Mouse (Mus musculus) kidney, adult 2 months (tissue): ENCODE measurements around the gene Cdh4.

Experiments used
- CTCF ChIP-seq: fragments of 200-500 bp; conservative IDR thresholded peaks from 2 replicates; pipeline ENCODE4 v1.5.1; 2011; ENCODE audit warnings: low read depth, mild to moderate bottlenecking, control low read depth, low read length, moderate library complexity, mixed read lengths; ENCODE audit not compliant: insufficient read depth, insufficient read length
- POLR2A ChIP-seq: fragments of 200-500 bp; IDR thresholded peaks from one replicate; pipeline ENCODE4 v1.6.1; 2011; ENCODE audit warnings: low read depth, low read length, control low read depth

DNA sequence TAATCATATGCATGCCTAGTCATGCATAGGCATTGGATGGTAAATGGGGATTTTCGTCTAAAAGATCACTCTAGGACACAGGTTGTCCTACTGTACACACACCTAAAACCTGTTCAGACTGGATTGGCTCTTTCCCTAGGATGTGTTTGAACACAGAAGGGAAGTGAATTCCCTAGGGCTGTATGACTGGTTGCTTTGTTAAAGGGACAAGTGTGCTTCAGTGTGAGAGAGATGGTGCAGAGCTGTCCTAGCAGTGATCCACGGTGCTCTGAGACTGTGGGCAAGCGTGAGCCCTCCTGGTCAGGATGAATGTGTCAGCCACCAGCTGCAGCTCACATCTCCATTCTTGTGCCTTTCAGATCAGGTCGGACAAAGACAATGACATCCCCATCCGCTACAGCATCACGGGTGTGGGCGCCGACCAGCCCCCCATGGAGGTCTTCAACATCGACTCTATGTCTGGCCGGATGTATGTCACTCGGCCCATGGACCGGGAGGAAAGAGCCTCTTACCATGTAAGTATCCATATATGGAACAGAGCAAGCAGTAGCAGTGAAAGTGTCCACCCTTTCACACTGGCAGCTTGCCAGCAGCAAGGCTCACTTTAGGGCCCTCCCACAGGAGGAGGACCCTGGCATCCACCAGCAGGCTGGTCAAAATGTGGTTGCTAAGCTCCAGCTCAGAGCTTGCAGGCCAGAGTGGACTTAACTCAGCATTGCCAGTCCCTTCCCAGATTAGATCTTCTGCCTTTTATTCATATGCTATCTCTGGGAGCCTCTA lies 400.6 kb downstream of the Cdh4 start:
- TF ChIP-seq POLR2A = no peak
- TF ChIP-seq CTCF = no peak
